Mouse (Mus musculus) kidney, adult 11 months (tissue): ENCODE data around the gene Arhgef10l.
A peak's percentile ranks its signal among the peaks of the same experiment; 100 is the strongest.

Experiments
- DNase-seq: peaks from one replicate; pipeline ENCODE4 v3.0.0; 2022

Gene Arhgef10l

GRCm38 (mm10) chr4:140656529-140656928 is 9.3 kb downstream of the Arhgef10l start:
- no peak for DNase-seq

GRCm38 (mm10) chr4:140654798-140655197 is 11.0 kb downstream of the Arhgef10l start:
- DNase-seq: no peak

- no peak for DNase-seq
Observed at GRCm38 (mm10) chr4:140653835-140654583, 11.8 kb downstream of the Arhgef10l start.

- DNase-seq: no peak
Observed at GRCm38 (mm10) chr4:140649731-140650130, 16.1 kb downstream of the Arhgef10l start.

- no peak for DNase-seq
Observed at GRCm38 (mm10) chr4:140649207-140649591, 16.6 kb downstream of the Arhgef10l start.

GRCm38 (mm10) chr4:140648443-140649206 is 17.2 kb downstream of the Arhgef10l start:
- no peak for DNase-seq

- no peak for DNase-seq
Observed at GRCm38 (mm10) chr4:140647711-140648421, 17.9 kb downstream of the Arhgef10l start.

GRCm38 (mm10) chr4:140645638-140646037 is 20.2 kb downstream of the Arhgef10l start:
- no peak for DNase-seq

- DNase-seq: no peak
Observed at GRCm38 (mm10) chr4:140644701-140645100, 21.1 kb downstream of the Arhgef10l start.

- DNase-seq: no peak
Observed at GRCm38 (mm10) chr4:140644276-140644675, 21.5 kb downstream of the Arhgef10l start.

- no peak for DNase-seq
Observed at GRCm38 (mm10) chr4:140642378-140642777, 23.4 kb downstream of the Arhgef10l start.

GRCm38 (mm10) chr4:140641414-140641918 is 24.3 kb downstream of the Arhgef10l start:
- no peak for DNase-seq

GRCm38 (mm10) chr4:140640668-140641067 is 25.1 kb downstream of the Arhgef10l start:
- no peak for DNase-seq

- no peak for DNase-seq
Observed at GRCm38 (mm10) chr4:140640242-140640523, 25.6 kb downstream of the Arhgef10l start.

- no peak for DNase-seq
Observed at GRCm38 (mm10) chr4:140639431-140640241, 26.2 kb downstream of the Arhgef10l start.

- no peak for DNase-seq
Observed at GRCm38 (mm10) chr4:140638591-140638990, 27.2 kb downstream of the Arhgef10l start.

GRCm38 (mm10) chr4:140637269-140637668 is 28.5 kb downstream of the Arhgef10l start:
- no peak for DNase-seq

- peak; percentile 80 for DNase-seq
Observed at GRCm38 (mm10) chr4:140636312-140636996, 29.4 kb downstream of the Arhgef10l start.

GRCm38 (mm10) chr4:140634861-140635388 is 30.9 kb downstream of the Arhgef10l start:
- no peak for DNase-seq

GRCm38 (mm10) chr4:140631276-140631849 is 34.4 kb downstream of the Arhgef10l start:
- peak; percentile 71 for DNase-seq

GRCm38 (mm10) chr4:140630651-140631241 is 35.1 kb downstream of the Arhgef10l start:
- peak; percentile 82 for DNase-seq
